Mouse (Mus musculus) left cerebral cortex, postnatal 4 days (tissue): ENCODE measurements around the gene Rbms2. TPM values are rescaled to one million over a fixed set of nuclear protein-coding genes. Genes with fewer than 3 reads are reported as not detected.
"Not testable (repeated sequence)": the region's sequence is repeated elsewhere in the genome, so short reads cannot be mapped to it uniquely, and the experiment has no call there.

Source experiments
- DNase-seq: peaks from one replicate; pipeline ENCODE4 v3.0.0-alpha.2; 2022
- intact Hi-C: fragments of 180-260 bp; cut with DNase I; formaldehyde crosslinking; loops from one replicate; pipeline ENCODE4 v1.15.1; 2025
- microRNA-seq: library from miRNA; unstranded; fragments of <30 nt; microRNA quantifications from one replicate; pipeline ENCODE4 v1.2.0, GENCODE M21; 2022
- total RNA-seq, 2 experiments: library from RNA; stranded (reverse); gene quantifications; 2 replicates each; pipeline ENCODE4 v1.2.3; 2021

Gene Rbms2
- total RNA-seq, 2 experiments from 2014 or later: 12.7 to 13.0 TPM

GRCm38 (mm10) chr10:128093496-128094294, 86.4 kb downstream of the Rbms2 start:
- intact Hi-C loops: loop anchor here (5.0 kb wide), 1 partner anchor 94 kb away; no protein-coding TSS in a partner anchor
- peak; percentile 65 for DNase-seq

GRCm38 (mm10) chr10:128092506-128093495, 87.3 kb downstream of the Rbms2 start:
- intact Hi-C loops: loop anchor here (5.0 kb wide), 1 partner anchor 94 kb away; no protein-coding TSS in a partner anchor
- peak; percentile 77 for DNase-seq

GRCm38 (mm10) chr10:128091564-128092505, 88.3 kb downstream of the Rbms2 start, which contains the start of gene Baz2a:
TSS of gene Baz2a (plus strand) at chr10:128091577.
- DNase-seq: peak; percentile 42

GRCm38 (mm10) chr10:128090651-128091563, 89.2 kb downstream of the Rbms2 start:
- intact Hi-C loops: loop anchor here (5.0 kb wide), 1 partner anchor 96 kb away; no protein-coding TSS in a partner anchor
- peak; percentile 90 for DNase-seq

More at GRCm38 (mm10) chr10:128091564-128092505, 88.3 kb downstream of the Rbms2 start, which contains the start of gene Baz2a:
- intact Hi-C loops: loop anchor here (5.0 kb wide), 1 partner anchor 95 kb away; no protein-coding TSS in a partner anchor

- DNase-seq: no peak
- intact Hi-C loops: loop anchor here (5.0 kb wide), 1 partner anchor 97 kb away; no protein-coding TSS in a partner anchor
Observed at GRCm38 (mm10) chr10:128089842-128090241, 90.3 kb downstream of the Rbms2 start.

GRCm38 (mm10) chr10:128088181-128088580, 91.9 kb downstream of the Rbms2 start:
- DNase-seq: no peak
- intact Hi-C loops: no loop called here

GRCm38 (mm10) chr10:128087216-128087615, 92.9 kb downstream of the Rbms2 start:
- DNase-seq, intact Hi-C loops: not testable (repeated sequence)

GRCm38 (mm10) chr10:128086391-128086790, 93.7 kb downstream of the Rbms2 start:
- intact Hi-C loops: no loop called here
- DNase-seq: peak; percentile 28

- intact Hi-C loops: no loop called here
- DNase-seq: no peak
Observed at GRCm38 (mm10) chr10:128084160-128084559, 95.9 kb downstream of the Rbms2 start.

GRCm38 (mm10) chr10:128083688-128084087, 96.4 kb downstream of the Rbms2 start:
- intact Hi-C loops: no loop called here
- peak; percentile 12 for DNase-seq

- intact Hi-C loops: no loop called here
- DNase-seq: peak; percentile 97
Observed at GRCm38 (mm10) chr10:128082880-128083421, 97.1 kb downstream of the Rbms2 start, which contains the start of gene Atp5b. TSS of gene Atp5b (plus strand) at chr10:128083273.

- intact Hi-C loops: no loop called here
- DNase-seq: no peak
Observed at GRCm38 (mm10) chr10:128082477-128082808, 97.7 kb downstream of the Rbms2 start.

GRCm38 (mm10) chr10:128081807-128082476, 98.2 kb downstream of the Rbms2 start:
- no peak for DNase-seq
- intact Hi-C loops: no loop called here

Small RNAs within 50 kb of the gene (microRNA-seq; reads per million reads assigned to microRNA genes)
- gene Mir677: 28.9 reads per million, percentile 39 among the genes with 10 or more reads in this experiment

Other genes with a start within 250 kb of the Rbms2 start
- not detected for gene Hsd17b6, start 172.7 kb downstream of the Rbms2 start, total RNA-seq
- 10 to 100 TPM; 19.9 to 23.8 TPM for gene Prim1, start 165.1 kb downstream of the Rbms2 start, total RNA-seq
- gene Naca, start 144.7 kb downstream of the Rbms2 start, total RNA-seq: 100 to 1,000 TPM; 481 to 496 TPM
- gene Ptges3, start 121.3 kb downstream of the Rbms2 start, total RNA-seq: 100 to 1,000 TPM; 179 to 184 TPM
- 1,000 to 10,000 TPM; 1,302 to 1,309 TPM for gene Atp5b, start 97.0 kb downstream of the Rbms2 start, total RNA-seq
- gene Baz2a, start 88.7 kb downstream of the Rbms2 start, total RNA-seq: 10 to 100 TPM; 34.5 to 36.2 TPM
- gene Gls2, start 14.2 kb upstream of the Rbms2 start, total RNA-seq: 1 to 10 TPM; 5.9 to 7.9 TPM
- 10 to 100 TPM; 14.5 to 16.3 TPM for gene Spryd4, start 31.5 kb upstream of the Rbms2 start, total RNA-seq
- not detected for gene Mip, start 45.5 kb upstream of the Rbms2 start, total RNA-seq
- gene Timeless, start 51.8 kb upstream of the Rbms2 start, total RNA-seq: 10 to 100 TPM; 11.1 to 14.7 TPM
- gene Apon, start 73.8 kb upstream of the Rbms2 start, total RNA-seq: not detected
- not detected for gene Apof, start 88.4 kb upstream of the Rbms2 start, total RNA-seq
- gene Stat2, start 90.3 kb upstream of the Rbms2 start, total RNA-seq: 10 to 100 TPM; 32.1 to 38.1 TPM
- gene Il23a, start 118.5 kb upstream of the Rbms2 start, total RNA-seq: not detected
- gene Pan2, start 123.0 kb upstream of the Rbms2 start, total RNA-seq: 10 to 100 TPM; 19.9 to 22.4 TPM
- 10 to 100 TPM; 81.0 to 86.0 TPM for gene Cnpy2, start 142.2 kb upstream of the Rbms2 start, total RNA-seq
- gene Cs, start 157.4 kb upstream of the Rbms2 start, total RNA-seq: 100 to 1,000 TPM; 236 to 250 TPM
- 10 to 100 TPM; 57.7 to 58.1 TPM for gene Coq10a, start 188.7 kb upstream of the Rbms2 start, total RNA-seq
- 10 to 100 TPM; 84.9 to 85.5 TPM for gene Ankrd52, start 196.8 kb upstream of the Rbms2 start, total RNA-seq
- under 1 TPM; 0.40 to 0.42 TPM for gene Slc39a5, start 220.9 kb upstream of the Rbms2 start, total RNA-seq
- gene Nabp2, start 231.2 kb upstream of the Rbms2 start, total RNA-seq: 10 to 100 TPM; 95.1 to 99.1 TPM
- 10 to 100 TPM; 92.0 to 94.7 TPM for gene Rnf41, start 231.4 kb upstream of the Rbms2 start, total RNA-seq